Mouse (Mus musculus) adipocyte (in vitro differentiated cells): ENCODE measurements at regions not wholly inside any gene's neighbourhood (a gene's known extent, or its start where the extent isn't known, plus 50 kb on each side); places are given as distances from the start of the nearest gene placed in this dataset.
A peak's percentile ranks its signal among the peaks of the same experiment; 100 is the strongest.

Source experiments
- DNase-seq: peaks from one replicate; pipeline ENCODE4 v3.0.0-alpha.2; 2016; ENCODE audit warnings: low spot score

GRCm38 (mm10) chr1:153962161-153962720 lies 62.2 kb upstream of the Teddm2 start:
- DNase-seq: no peak

- DNase-seq: no peak
Observed at GRCm38 (mm10) chr1:153963744-153964342, 63.8 kb upstream of the Teddm2 start.

GRCm38 (mm10) chr1:153969401-153969800 lies 69.4 kb upstream of the Teddm2 start:
- no peak for DNase-seq

- DNase-seq: peak; percentile 52
Observed at GRCm38 (mm10) chr1:153974300-153974699, 74.3 kb upstream of the Teddm2 start.

GRCm38 (mm10) chr1:153977963-153978726 lies 78.1 kb upstream of the Teddm2 start:
- no peak for DNase-seq

GRCm38 (mm10) chr1:153980886-153981285 lies 80.9 kb upstream of the Teddm2 start:
- DNase-seq: no peak

- no peak for DNase-seq
Observed at GRCm38 (mm10) chr1:153985595-153985994, 85.6 kb upstream of the Teddm2 start.

- no peak for DNase-seq
Observed at GRCm38 (mm10) chr1:153986632-153987031, 86.6 kb upstream of the Teddm2 start.

GRCm38 (mm10) chr1:153988297-153988696 lies 88.3 kb upstream of the Teddm2 start:
- no peak for DNase-seq

GRCm38 (mm10) chr1:153990651-153991435 lies 90.8 kb upstream of the Teddm2 start:
- DNase-seq: peak; percentile 63

GRCm38 (mm10) chr1:153992466-153992865 lies 92.4 kb upstream of the Teddm2 start:
- no peak for DNase-seq

- no peak for DNase-seq
Observed at GRCm38 (mm10) chr1:153994871-153995270, 94.8 kb upstream of the Teddm2 start.

GRCm38 (mm10) chr1:153997201-153998181 lies 97.5 kb upstream of the Teddm2 start:
- DNase-seq: no peak

- DNase-seq: no peak
Observed at GRCm38 (mm10) chr1:153999776-154000175, 99.7 kb upstream of the Teddm2 start.

- DNase-seq: no peak
Observed at GRCm38 (mm10) chr1:154003669-154004068, 103.6 kb upstream of the Teddm2 start.

GRCm38 (mm10) chr1:154004647-154005046 lies 104.6 kb upstream of the Teddm2 start:
- no peak for DNase-seq

- no peak for DNase-seq
Observed at GRCm38 (mm10) chr1:154006055-154006454, 106.0 kb upstream of the Teddm2 start.

GRCm38 (mm10) chr1:154007440-154007839 lies 107.4 kb upstream of the Teddm2 start:
- DNase-seq: no peak

GRCm38 (mm10) chr1:154008593-154009310 lies 108.7 kb upstream of the Teddm2 start:
- DNase-seq: no peak

GRCm38 (mm10) chr1:154010681-154011080 lies 110.7 kb upstream of the Teddm2 start:
- no peak for DNase-seq

- DNase-seq: peak; percentile 56
Observed at GRCm38 (mm10) chr1:154016516-154016915, 116.5 kb upstream of the Teddm2 start.
